Mouse (Mus musculus) stomach, postnatal 0 days (tissue): ENCODE results near the gene Cd40. TPM values are rescaled to one million over a fixed set of nuclear protein-coding genes. Genes with fewer than 3 reads are reported as not detected.

Experiments used
- ATAC-seq: fragments of 200-750 bp; cut with Nextera tagmentation; 2 replicates; pipeline ENCODE4 v1.8.0; 2017; ENCODE audit not compliant: low FRiP score, low TSS enrichment
- DNase-seq: peaks from one replicate; pipeline ENCODE4 v3.0.0-alpha.2; 2016; ENCODE audit warnings: low spot score
- H3K27ac ChIP-seq: fragments of 300-500 bp; sonication (generic); replicated peaks from 2 replicates; pipeline ENCODE4 v1.5.1; 2014; ENCODE audit warnings: mild to moderate bottlenecking, control low read depth
- H3K27me3 ChIP-seq: fragments of 300-500 bp; sonication (generic); 2 replicates; pipeline ENCODE4 v1.6.1; 2014; ENCODE audit warnings: low read length; ENCODE audit not compliant: control insufficient read depth, insufficient read depth
- H3K36me3 ChIP-seq: fragments of 300-500 bp; sonication (generic); 2 replicates; pipeline ENCODE4 v1.6.1; 2014; ENCODE audit warnings: low read length, mixed read lengths; ENCODE audit not compliant: control insufficient read depth, insufficient read depth
- H3K4me1 ChIP-seq: fragments of 300-500 bp; sonication (generic); replicated peaks from 2 replicates; pipeline ENCODE4 v1.6.1; 2014; ENCODE audit warnings: antibody characterized with exemption; ENCODE audit not compliant: control insufficient read depth, insufficient read depth
- H3K4me2 ChIP-seq: fragments of 300-500 bp; sonication (generic); replicated peaks from 2 replicates; pipeline ENCODE4 v1.6.1; 2014; ENCODE audit warnings: low read depth, mild to moderate bottlenecking, control low read depth, moderate library complexity
- H3K4me3 ChIP-seq: fragments of 300-500 bp; sonication (generic); 2 replicates; pipeline ENCODE4 v1.5.1; 2014; ENCODE audit warnings: low read depth, low read length, control low read depth
- H3K9ac ChIP-seq: fragments of 300-500 bp; sonication (generic); 2 replicates; pipeline ENCODE4 v1.6.1; 2014; ENCODE audit warnings: mild to moderate bottlenecking, low read length, control low read depth, mixed read lengths
- H3K9me3 ChIP-seq: fragments of 300-500 bp; sonication (generic); 2 replicates; pipeline ENCODE4 v1.6.1; 2016; ENCODE audit warnings: low read length; ENCODE audit not compliant: control insufficient read depth
- CTCF ChIP-seq: IDR thresholded peaks from 2 replicates; pipeline ENCODE4 v1.5.1; 2016; ENCODE audit warnings: antibody characterized with exemption, low read depth, mild to moderate bottlenecking, moderate library complexity
- EP300 ChIP-seq: optimal IDR thresholded peaks from 2 replicates; pipeline ENCODE3; 2016; ENCODE audit warnings: antibody characterized with exemption
- WGBS: fragments of 180-500 bp; shearing (Covaris S2); extraction: QIAGEN DNeasy Blood & Tissue Kit; methylation state at CpG from one replicate; pipeline ENCODE4 v1.1.7; 2014; 5-methylcytosine and 5-hydroxymethylcytosine counted together
- polyA plus RNA-seq: library from polyadenylated mRNA; unstranded; fragments of >200 nt; fragmentation: Nextera tagmentation; extraction: Ambion mirVana; gene quantifications from 2 replicates; pipeline ENCODE4 v1.2.1, GENCODE M21; 2015

The Cd40 gene
- polyA plus RNA-seq, 1 experiment from 2014 or later, result 3.3 TPM

GRCm38 (mm10) chr2:165074081-165074884 lies 18.9 kb downstream of the Cd40 start:
- no peak for TF ChIP-seq EP300
- TF ChIP-seq CTCF, result no peak
- H3K9ac ChIP-seq, result no peak overlapping the region
- no peaks in the 10 kb centered on the region for H3K36me3 ChIP-seq
- no peaks in the 10 kb centered on the region for H3K4me1 ChIP-seq
- DNase-seq, result no peak
- 35% methylated on average over 11 of the region's 11 CpGs for WGBS
- ATAC-seq, result no peak
- H3K4me2 ChIP-seq, result no peak overlapping the region
- H3K9me3 ChIP-seq, result no peaks in the 10 kb centered on the region
- H3K27ac ChIP-seq, result no peak overlapping the region
- H3K4me3 ChIP-seq, result no peak overlapping the region
- H3K27me3 ChIP-seq, result 0 out of 2 replicates have a peak, but pooled peaks cover 4% of the 10 kb centered on the region

DNA sequence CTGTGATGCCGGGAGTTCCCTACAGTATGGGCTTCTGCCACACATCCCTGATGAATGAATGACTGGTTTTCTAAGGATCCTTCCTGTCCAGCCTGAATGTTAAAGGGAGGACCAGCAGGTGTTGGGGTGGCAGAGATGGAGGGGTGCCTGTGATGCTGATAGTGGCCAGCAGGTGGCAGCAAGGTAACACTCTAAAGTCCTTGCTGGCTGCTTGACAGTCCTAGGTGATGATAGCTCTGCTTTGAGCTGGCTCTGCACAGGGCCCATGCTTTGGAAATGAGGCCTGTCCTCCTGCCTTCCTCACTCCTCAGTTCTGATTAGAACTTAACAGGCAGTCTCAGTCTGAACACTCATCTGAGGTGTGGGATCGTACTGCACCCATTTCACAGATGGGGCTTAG lies 19.5 kb downstream of the Cd40 start:
- peak; percentile 98 for TF ChIP-seq CTCF
- TF ChIP-seq EP300, result no peak
- peak; percentile 82 for DNase-seq
- Histone ChIP-seq H3K4me2 (no peak overlapping the region), H3K4me1 (no peaks in the 10 kb centered on the region), H3K27ac (no peak overlapping the region), H3K4me3 (no peak overlapping the region), H3K9me3 (no peaks in the 10 kb centered on the region), H3K27me3 (0 out of 2 replicates have a peak, but pooled peaks cover 4% of the 10 kb centered on the region), H3K36me3 (no peaks in the 10 kb centered on the region), H3K9ac (no peak overlapping the region)
- 29% methylated on average over 2 of the region's 2 CpGs for WGBS
- ATAC-seq, result peak; percentile 50; the same call in 1 of the 2 replicates

DNA sequence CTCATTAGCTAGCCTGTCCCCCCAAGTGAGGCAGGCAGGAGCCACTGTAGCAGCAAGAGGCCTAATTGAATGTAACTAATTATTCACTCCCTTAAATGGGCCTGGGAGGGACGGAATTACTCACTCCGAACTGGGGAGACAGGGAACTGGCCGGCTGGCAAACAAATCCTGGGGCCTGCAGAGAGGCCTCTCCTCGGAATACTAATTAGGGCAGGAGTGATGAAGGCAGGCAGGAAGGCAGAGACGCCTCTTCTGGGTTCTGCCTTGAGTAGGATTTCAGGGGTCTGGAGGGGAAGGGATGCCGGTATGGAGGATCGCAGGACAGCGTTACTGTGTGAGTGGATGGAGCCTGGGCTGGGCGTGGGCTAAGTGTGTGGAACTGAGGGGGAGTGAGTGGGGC lies 21.6 kb downstream of the Cd40 start:
- no peaks in the 10 kb centered on the region for H3K9me3 ChIP-seq
- no peak for TF ChIP-seq CTCF
- TF ChIP-seq EP300, result no peak
- 0 out of 2 replicates have a peak, but pooled peaks cover 4% of the 10 kb centered on the region for H3K27me3 ChIP-seq
- H3K4me3 ChIP-seq, result no peak overlapping the region
- WGBS, result 18% methylated on average over 9 of the region's 9 CpGs
- H3K27ac ChIP-seq, result no peak overlapping the region
- DNase-seq (no peak), ATAC-seq (no peak)
- H3K9ac ChIP-seq, result no peak overlapping the region
- no peaks in the 10 kb centered on the region for H3K36me3 ChIP-seq
- no peaks in the 10 kb centered on the region for H3K4me1 ChIP-seq
- H3K4me2 ChIP-seq, result no peak overlapping the region

DNA sequence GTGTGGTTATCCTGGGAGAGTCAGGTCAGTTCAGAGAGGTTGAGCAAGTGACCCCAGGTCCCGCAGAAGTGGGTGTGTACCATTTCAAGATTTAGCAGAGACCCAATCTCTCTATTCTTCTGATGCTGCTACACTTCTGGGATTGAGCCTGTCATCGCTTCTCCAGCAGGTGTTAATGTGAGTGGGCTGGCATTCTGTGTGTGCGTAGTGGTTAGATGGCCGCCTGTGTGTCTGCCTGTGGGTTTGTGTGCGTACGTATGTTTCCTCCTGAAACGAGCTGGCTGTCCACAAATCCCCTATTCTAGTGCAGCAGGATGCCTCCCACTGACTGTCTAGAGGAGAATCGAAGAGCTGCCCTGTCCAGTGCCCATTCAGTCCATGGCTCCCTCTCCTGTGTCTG lies 22.6 kb downstream of the Cd40 start:
- Histone ChIP-seq H3K9ac (no peak overlapping the region), H3K9me3 (no peaks in the 10 kb centered on the region), H3K4me1 (no peaks in the 10 kb centered on the region), H3K4me3 (no peak overlapping the region), H3K4me2 (no peak overlapping the region), H3K36me3 (no peaks in the 10 kb centered on the region), H3K27me3 (0 out of 2 replicates have a peak, but pooled peaks cover 4% of the 10 kb centered on the region), H3K27ac (no peak overlapping the region)
- ATAC-seq, result no peak
- no peak for TF ChIP-seq EP300
- TF ChIP-seq CTCF, result no peak
- no peak for DNase-seq
- WGBS, result 70% methylated on average over 8 of the region's 8 CpGs

GRCm38 (mm10) chr2:165078605-165079004 lies 23.2 kb downstream of the Cd40 start:
- H3K9me3 ChIP-seq, result no peaks in the 10 kb centered on the region
- TF ChIP-seq CTCF, result peak; percentile 65
- no peak for TF ChIP-seq EP300
- no peak overlapping the region for H3K4me3 ChIP-seq
- no peak overlapping the region for H3K9ac ChIP-seq
- no peak for ATAC-seq
- no peak overlapping the region for H3K4me2 ChIP-seq
- 0 out of 2 replicates have a peak, but pooled peaks cover 4% of the 10 kb centered on the region for H3K27me3 ChIP-seq
- DNase-seq, result no peak
- no peaks in the 10 kb centered on the region for H3K4me1 ChIP-seq
- WGBS, result 17% methylated on average over 9 of the region's 10 CpGs
- H3K27ac ChIP-seq, result no peak overlapping the region
- H3K36me3 ChIP-seq, result no peaks in the 10 kb centered on the region

DNA sequence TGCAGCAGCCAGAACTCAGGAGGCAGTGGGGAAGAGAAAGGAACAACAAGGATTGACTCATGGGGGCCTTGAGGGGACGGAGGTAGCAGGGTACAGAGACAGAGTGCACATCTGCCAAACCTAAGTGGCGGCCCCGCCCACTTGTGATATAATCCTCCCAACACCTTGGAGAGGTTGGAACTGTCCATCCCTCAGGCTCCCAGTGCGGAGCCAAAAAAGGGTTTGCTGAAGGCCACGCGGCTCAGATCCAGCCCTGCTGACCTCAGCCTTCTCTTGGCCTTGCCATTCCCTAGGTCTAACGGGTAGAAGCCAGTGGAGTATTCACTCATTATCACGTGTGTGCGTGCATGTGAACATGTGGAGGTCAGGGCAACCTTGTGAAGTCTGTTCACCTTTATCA lies 25.2 kb downstream of the Cd40 start:
- H3K27ac ChIP-seq, result no peak overlapping the region
- no peak overlapping the region for H3K4me3 ChIP-seq
- H3K4me1 ChIP-seq, result no peaks in the 10 kb centered on the region
- H3K4me2 ChIP-seq, result no peak overlapping the region
- H3K36me3 ChIP-seq, result no peaks in the 10 kb centered on the region
- DNase-seq (no peak), ATAC-seq (no peak)
- no peak for TF ChIP-seq CTCF
- no peak for TF ChIP-seq EP300
- WGBS, result 19% methylated on average over 9 of the region's 9 CpGs
- no peaks in the 10 kb centered on the region for H3K9me3 ChIP-seq
- H3K9ac ChIP-seq, result no peak overlapping the region
- 0 out of 2 replicates have a peak, but pooled peaks cover 4% of the 10 kb centered on the region for H3K27me3 ChIP-seq
